Mouse (Mus musculus) liver, embryonic 16.5 days (tissue): ENCODE measurements around the gene Gab2. TPM values are rescaled to one million over a fixed set of nuclear protein-coding genes. Genes with fewer than 3 reads are reported as not detected.

ENCODE experiments used
- ATAC-seq: fragments of 200-750 bp; cut with Nextera tagmentation; 2 replicates; pipeline ENCODE4 v1.8.0; 2017; ENCODE audit warnings: low read depth, mild to moderate bottlenecking, moderate number of reproducible peaks, moderate library complexity
- H3K27ac ChIP-seq: fragments of 300-500 bp; sonication (generic); 2 replicates; pipeline ENCODE4 v1.5.1; 2014; ENCODE audit warnings: mild to moderate bottlenecking, low read length
- H3K27me3 ChIP-seq: fragments of 300-500 bp; sonication (generic); 2 replicates; pipeline ENCODE4 v1.6.1; 2014; ENCODE audit warnings: low read depth, low read length, mixed read lengths; ENCODE audit not compliant: control insufficient read depth, insufficient read depth
- H3K36me3 ChIP-seq: fragments of 300-500 bp; sonication (generic); 2 replicates; pipeline ENCODE4 v1.6.1; 2014; ENCODE audit warnings: mild to moderate bottlenecking; ENCODE audit not compliant: control insufficient read depth, insufficient read depth
- H3K4me1 ChIP-seq: fragments of 300-500 bp; sonication (generic); 2 replicates; pipeline ENCODE4 v1.6.1; 2014; ENCODE audit warnings: low read depth, low read length, mixed read lengths; ENCODE audit not compliant: control insufficient read depth
- H3K4me2 ChIP-seq: fragments of 300-500 bp; sonication (generic); 2 replicates; pipeline ENCODE4 v1.6.1; 2014; ENCODE audit warnings: low read depth, low read length, mixed read lengths
- H3K4me3 ChIP-seq: fragments of 300-500 bp; sonication (generic); 2 replicates; pipeline ENCODE4 v1.5.1; 2014; ENCODE audit warnings: low read depth, mild to moderate bottlenecking, low read length
- H3K9ac ChIP-seq: fragments of 300-500 bp; sonication (generic); 2 replicates; pipeline ENCODE4 v1.6.1; 2014; ENCODE audit warnings: low read depth, low read length
- H3K9me3 ChIP-seq: fragments of 300-500 bp; sonication (generic); replicated peaks from 2 replicates; pipeline ENCODE4 v1.6.1; 2016; ENCODE audit warnings: low read length; ENCODE audit not compliant: control insufficient read depth
- WGBS: fragments of 180-500 bp; shearing (Covaris S2); extraction: QIAGEN DNeasy Blood & Tissue Kit; methylation state at CpG from one replicate; pipeline ENCODE4 v1.1.7; 2014; ENCODE audit not compliant: insufficient replicate concordance; 5-methylcytosine and 5-hydroxymethylcytosine counted together
- polyA plus RNA-seq: library from polyadenylated mRNA; unstranded; fragments of >200 nt; fragmentation: Nextera tagmentation; extraction: Ambion mirVana; gene quantifications from 2 replicates; pipeline ENCODE4 v1.2.1, GENCODE M21; 2015

Gene Gab2
- polyA plus RNA-seq, 1 experiment from 2014 or later, result 2.1 TPM

DNA sequence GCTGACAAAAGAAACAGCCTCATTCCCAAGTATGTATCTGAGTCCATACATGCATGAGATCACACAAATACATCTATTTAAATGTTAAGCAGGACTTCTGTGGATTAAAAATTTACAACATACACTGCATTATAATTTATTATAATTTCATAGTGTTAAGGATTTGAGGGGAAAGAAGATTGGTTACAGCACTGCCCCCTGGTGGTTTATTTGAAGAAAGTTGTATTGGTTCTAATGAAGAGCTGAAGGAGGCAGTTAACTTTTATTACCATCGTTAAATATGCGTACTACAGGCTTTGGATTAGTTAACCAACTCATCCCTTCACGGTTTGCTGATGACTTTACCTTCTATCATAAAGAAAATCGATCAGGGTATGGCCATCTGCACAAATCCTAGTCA, 3.9 kb downstream of the Gab2 start:
- Histone ChIP-seq H3K4me1 (peaks cover 21% of the 10 kb centered on the region), H3K36me3 (no peaks in the 10 kb centered on the region), H3K4me2 (no peak overlapping the region), H3K9ac (no peak overlapping the region), H3K9me3 (no peaks in the 10 kb centered on the region), H3K27me3 (no peaks in the 10 kb centered on the region), H3K27ac (no peak overlapping the region), H3K4me3 (no peak overlapping the region)
- ATAC-seq, result no peak
- WGBS, result 15% methylated on average over 4 of the region's 4 CpGs

DNA sequence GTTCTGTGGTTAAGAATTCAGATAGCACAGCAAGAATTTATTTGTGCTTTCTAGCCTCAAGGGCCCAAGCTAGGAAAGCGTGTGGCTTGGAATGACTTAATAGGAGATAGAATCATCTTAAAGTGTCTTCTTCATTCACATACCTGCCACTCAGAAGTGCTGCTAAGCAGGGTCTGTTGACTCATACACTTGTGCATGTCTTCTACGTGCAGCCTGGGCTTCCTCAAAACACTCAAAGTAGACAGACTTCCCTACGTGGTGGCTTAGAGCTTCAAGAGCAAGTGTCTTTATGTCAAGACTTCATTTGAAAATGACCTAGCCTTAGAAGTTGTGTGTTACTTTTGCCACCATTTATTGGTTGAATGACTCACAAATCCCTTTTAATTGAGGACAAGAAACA, 12.9 kb downstream of the Gab2 start:
- Histone ChIP-seq H3K9ac (no peak overlapping the region), H3K4me1 (no peaks in the 10 kb centered on the region), H3K4me3 (no peak overlapping the region), H3K36me3 (no peaks in the 10 kb centered on the region), H3K27me3 (no peaks in the 10 kb centered on the region), H3K9me3 (no peaks in the 10 kb centered on the region), H3K27ac (no peak overlapping the region), H3K4me2 (no peak overlapping the region)
- no peak for ATAC-seq
- 46% methylated on average over 3 of the region's 3 CpGs for WGBS

GRCm38 (mm10) chr7:97108119-97108518, 26.7 kb downstream of the Gab2 start:
- Histone ChIP-seq H3K4me3 (no peak overlapping the region), H3K4me1 (no peaks in the 10 kb centered on the region), H3K4me2 (no peak overlapping the region), H3K27me3 (no peaks in the 10 kb centered on the region), H3K27ac (no peak overlapping the region), H3K9ac (no peak overlapping the region), H3K36me3 (no peaks in the 10 kb centered on the region), H3K9me3 (no peaks in the 10 kb centered on the region)
- WGBS, result 63% methylated on average over 3 of the region's 3 CpGs
- ATAC-seq, result no peak

- 45% methylated on average over 1 of the region's 1 CpGs for WGBS
- Histone ChIP-seq H3K36me3 (no peaks in the 10 kb centered on the region), H3K4me2 (no peak overlapping the region), H3K4me3 (no peak overlapping the region), H3K27ac (no peak overlapping the region), H3K4me1 (no peaks in the 10 kb centered on the region), H3K27me3 (no peaks in the 10 kb centered on the region), H3K9ac (no peak overlapping the region), H3K9me3 (no peaks in the 10 kb centered on the region)
- no peak for ATAC-seq
These were observed 47.6 kb downstream of the Gab2 start for GRCm38 (mm10) chr7:97128949-97129348.

GRCm38 (mm10) chr7:97136453-97136852, 55.1 kb downstream of the Gab2 start:
- Histone ChIP-seq H3K27ac (no peak overlapping the region), H3K4me1 (no peaks in the 10 kb centered on the region), H3K9ac (no peak overlapping the region), H3K36me3 (no peaks in the 10 kb centered on the region), H3K4me3 (no peak overlapping the region), H3K4me2 (no peak overlapping the region), H3K9me3 (peaks cover 3% of the 10 kb centered on the region), H3K27me3 (no peaks in the 10 kb centered on the region)
- 47% methylated on average over 3 of the region's 3 CpGs for WGBS
- ATAC-seq, result no peak

DNA sequence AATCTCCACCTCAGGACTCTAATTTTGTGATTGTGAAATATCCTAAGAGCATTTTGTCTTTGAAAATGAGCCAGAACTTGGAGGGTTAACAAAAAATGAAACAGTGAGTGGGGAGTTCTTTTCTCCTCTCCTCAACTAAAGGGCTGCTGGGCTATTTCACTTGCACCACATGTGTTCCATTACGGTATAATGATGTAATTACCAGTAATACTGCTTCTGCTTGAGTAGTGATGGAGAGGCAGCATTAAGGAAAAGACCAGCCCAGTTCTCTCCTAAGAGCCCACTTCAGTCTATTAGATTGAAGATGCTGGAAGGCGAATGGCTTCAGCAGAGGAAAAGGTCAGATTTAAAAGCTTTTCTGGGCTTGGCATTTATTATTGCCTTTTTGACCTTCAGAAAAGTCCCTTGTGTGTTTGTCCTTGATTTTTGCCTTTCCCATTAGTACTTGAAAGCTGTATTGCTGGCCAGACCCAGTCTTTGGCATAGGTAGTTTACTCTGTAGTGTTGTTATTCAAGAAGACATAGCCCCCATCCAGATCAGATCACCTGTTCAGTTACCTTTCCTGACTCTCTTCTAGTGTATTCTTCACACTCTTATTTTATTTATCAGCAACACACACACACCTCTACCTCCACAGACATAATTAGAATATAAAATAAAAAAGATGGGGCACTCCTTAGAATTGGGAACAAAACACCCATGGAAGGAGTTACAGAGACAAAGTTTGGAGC, 69.9 kb downstream of the Gab2 start:
- Histone ChIP-seq H3K9ac (no peak overlapping the region), H3K9me3 (no peaks in the 10 kb centered on the region), H3K4me2 (no peak overlapping the region), H3K4me3 (no peak overlapping the region), H3K36me3 (no peaks in the 10 kb centered on the region), H3K27me3 (no peaks in the 10 kb centered on the region), H3K4me1 (no peaks in the 10 kb centered on the region), H3K27ac (no peak overlapping the region)
- WGBS, result 83% methylated on average over 2 of the region's 2 CpGs
- no peak for ATAC-seq

- ATAC-seq, result no peak
- Histone ChIP-seq H3K4me2 (no peak overlapping the region), H3K27me3 (no peaks in the 10 kb centered on the region), H3K9ac (no peak overlapping the region), H3K9me3 (no peaks in the 10 kb centered on the region), H3K27ac (no peak overlapping the region), H3K4me1 (no peaks in the 10 kb centered on the region), H3K4me3 (no peak overlapping the region), H3K36me3 (no peaks in the 10 kb centered on the region)
- WGBS, result 43% methylated on average over 2 of the region's 2 CpGs
These were observed 73.5 kb downstream of the Gab2 start for GRCm38 (mm10) chr7:97154756-97155487.

GRCm38 (mm10) chr7:97164261-97164660, 82.9 kb downstream of the Gab2 start:
- no peaks in the 10 kb centered on the region for H3K9me3 ChIP-seq
- H3K27me3 ChIP-seq, result no peaks in the 10 kb centered on the region
- H3K36me3 ChIP-seq, result no peaks in the 10 kb centered on the region
- 67% methylated on average over 1 of the region's 1 CpGs for WGBS
- H3K27ac ChIP-seq, result no peak overlapping the region
- no peak overlapping the region for H3K4me3 ChIP-seq
- no peak overlapping the region for H3K4me2 ChIP-seq
- H3K4me1 ChIP-seq, result no peaks in the 10 kb centered on the region
- no peak overlapping the region for H3K9ac ChIP-seq
- ATAC-seq, result no peak

DNA sequence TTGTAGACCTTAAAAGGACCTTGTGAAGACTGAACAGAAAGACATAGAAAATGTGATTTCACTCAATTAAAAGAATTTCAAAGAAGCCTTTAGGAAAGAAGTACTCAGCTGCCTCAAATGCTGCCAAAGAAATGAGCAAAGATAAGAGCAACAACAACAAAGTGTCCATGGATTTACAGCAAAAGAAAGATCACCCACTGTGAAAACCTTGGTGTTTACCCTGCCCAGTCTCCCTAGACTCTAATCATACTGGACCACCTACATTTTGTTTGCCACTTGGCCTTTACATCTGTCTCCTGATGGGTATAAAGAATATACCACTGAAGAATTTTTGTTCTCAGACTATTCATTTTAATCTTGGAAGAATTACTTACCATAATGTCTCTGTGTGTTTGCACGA, 89.7 kb downstream of the Gab2 start:
- Histone ChIP-seq H3K27me3 (no peaks in the 10 kb centered on the region), H3K4me1 (peaks cover 10% of the 10 kb centered on the region), H3K36me3 (no peaks in the 10 kb centered on the region), H3K9ac (no peak overlapping the region), H3K4me3 (no peak overlapping the region), H3K4me2 (no peak overlapping the region), H3K27ac (no peak overlapping the region), H3K9me3 (no peaks in the 10 kb centered on the region)
- WGBS, result 59% methylated on average over 1 of the region's 1 CpGs
- ATAC-seq, result no peak
